12 mouse cellular contexts compared by ENCODE assay signal in the genomic region with DNA sequence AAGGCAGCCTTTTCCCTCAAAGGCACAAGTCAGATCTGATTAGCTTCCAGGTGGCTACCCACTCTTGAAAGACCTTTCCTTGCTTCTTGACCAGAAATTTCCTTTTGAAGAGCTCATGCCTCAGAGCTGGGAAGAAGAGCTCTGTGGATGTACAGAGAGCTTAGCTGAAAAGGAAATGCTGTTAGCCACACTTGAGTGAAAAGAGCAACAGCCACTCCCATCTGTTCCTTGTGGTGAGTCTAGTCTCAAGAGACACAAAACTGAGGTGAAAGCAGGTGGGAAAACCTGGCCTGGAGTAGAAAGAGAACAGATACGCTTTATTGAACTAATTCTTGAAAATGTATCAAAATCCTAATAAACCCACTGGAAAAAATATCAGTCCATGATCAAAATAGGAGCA. TPM values are rescaled to one million over a fixed set of nuclear protein-coding genes. Genes with fewer than 3 reads are reported as not detected.
DNase-seq lines count a peak whose midpoint lies in the region.
"Had no signal": no experiment of that assay in that cellular context is flagged by ENCODE, and none has a peak within 500 bp of the region (broad histone marks: within the 10 kb centered on the region; RNA-seq: fewer than 3 reads in every experiment).

No protein-coding gene starts in this region.

- peak; percentile 14 to 19 for DNase-seq in cerebellum, postnatal 10 days
- no peak for DNase-seq in cerebellum, adult 9-10 months
- peak; percentile 69 to 75 for DNase-seq in B cell, adult 2 months
- DNase-seq in induced T-regulatory cell, adult 2 months (ENCODE audit: low read depth): peak; percentile 16
- peak; percentile 10 to 34 for DNase-seq in spleen, postnatal 14 days (ENCODE audit: low spot score in 2 of 2)
- DNase-seq in right cerebral cortex, postnatal 14 days: no peak
- DNase-seq in frontal cortex, adult 2 months (ENCODE audit: extremely low spot score in 1 of 2, low spot score in 1 of 2): no peak
- DNase-seq in kidney, postnatal 4 days: no peak
- DNase-seq: adrenal gland, postnatal 36 days; heart, postnatal 4 days; kidney, adult 11 months; right cerebral cortex, postnatal 25 days had no signal

RNA-seq across cellular contexts. Expression of gene Fam204a, which starts 43.6 kb away (rescaled TPM):
- 21.9 and 25.2 TPM in 2 replicates for polyA plus RNA-seq in frontal cortex, adult 2 months (2012; rRNA removed)

Comparison
In these comparisons a context has a peak if more than half of its experiments do, and no peak if none do; other contexts are left out.
1. DNase-seq: peak in cerebellum, postnatal 10 days (2 of 2), B cell, adult 2 months (2 of 2), induced T-regulatory cell, adult 2 months (single experiment) and spleen, postnatal 14 days (2 of 2); none in cerebellum, adult 9-10 months (single experiment), right cerebral cortex, postnatal 14 days (single experiment), frontal cortex, adult 2 months (0 of 2) and kidney, postnatal 4 days (0 of 2).